Mouse (Mus musculus): ENCODE measurements around the gene Ldha. TPM values are rescaled to one million over a fixed set of nuclear protein-coding genes. Genes with fewer than 3 reads are reported as not detected.
"Not testable (repeated sequence)": the region's sequence is repeated elsewhere in the genome, so short reads cannot be mapped to it uniquely, and the experiment has no call there.

The Ldha gene
- polyA plus RNA-seq, 1 experiment = 392 TPM

DNA sequence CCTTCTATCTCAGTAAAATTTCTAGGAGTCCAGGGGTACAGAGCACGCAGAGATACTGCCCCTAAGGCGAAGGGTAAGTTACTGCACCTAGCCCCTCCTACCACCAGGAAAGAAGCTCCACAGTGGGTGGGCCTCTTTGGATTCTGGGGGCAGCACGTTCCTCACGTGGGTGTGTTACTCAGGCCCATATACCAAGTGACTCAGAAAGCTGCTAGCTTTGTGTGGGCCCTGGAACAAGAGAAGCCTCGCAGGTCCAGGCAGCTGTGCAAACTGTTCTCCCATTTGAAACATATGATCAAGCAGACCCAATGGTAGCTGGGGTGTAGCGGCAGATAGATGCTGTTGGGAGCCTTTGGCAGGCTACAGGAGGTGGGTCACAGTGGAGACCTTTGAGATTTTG is 17.8 kb downstream of the Ldha start:
- no peak for TF ChIP-seq POLR2A (IDR thresholded peaks at IDR 0.05; ENCODE audit: extremely low read depth, insufficient read depth, low read length)
- TF ChIP-seq CTCF (IDR thresholded peaks at IDR 0.05; ENCODE audit: extremely low read depth, insufficient read depth, low read length) = no peak
- Histone ChIP-seq H3K27ac (ENCODE audit: insufficient read depth, low read length) (no peak overlapping the region), H3K4me1 (ENCODE audit: control insufficient read depth, insufficient read depth, low read length) (no peaks in the 10 kb centered on the region), H3K4me3 (ENCODE audit: insufficient read depth, low read length) (no peak overlapping the region)

DNA sequence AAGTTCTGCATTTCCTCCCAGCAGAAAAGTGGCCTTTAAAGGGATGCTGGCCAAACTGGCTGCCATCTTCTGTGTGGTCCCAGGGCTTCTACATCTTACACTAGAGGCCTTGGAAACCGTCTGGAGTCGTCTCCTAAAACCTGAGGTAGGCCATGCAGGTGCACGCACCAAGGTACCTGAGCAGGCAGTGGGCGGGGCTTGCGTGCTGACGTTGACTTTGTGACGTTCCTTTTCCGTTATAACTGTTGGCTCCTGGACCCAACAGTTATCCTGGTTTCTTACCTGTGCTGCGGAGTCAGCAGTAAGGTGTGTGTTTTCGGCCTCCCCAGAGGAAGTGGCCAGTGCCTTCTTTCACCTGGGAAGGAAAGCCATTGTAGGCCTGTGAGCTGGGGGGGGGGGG is 19.7 kb downstream of the Ldha start, which contains the start of gene Ldhc:
Gene Ldhc, plus strand, starts transcription at position 208 of the 400 bp plus-strand sequence.
- Histone ChIP-seq H3K27ac (ENCODE audit: insufficient read depth, low read length) (no peak within 1 kb of the TSS), H3K4me1 (ENCODE audit: control insufficient read depth, insufficient read depth, low read length) (no peaks in the 10 kb centered on the region), H3K4me3 (ENCODE audit: insufficient read depth, low read length) (no peak within 1 kb of the TSS)
- TF ChIP-seq CTCF (IDR thresholded peaks at IDR 0.05; ENCODE audit: extremely low read depth, insufficient read depth, low read length) = no peak

DNA sequence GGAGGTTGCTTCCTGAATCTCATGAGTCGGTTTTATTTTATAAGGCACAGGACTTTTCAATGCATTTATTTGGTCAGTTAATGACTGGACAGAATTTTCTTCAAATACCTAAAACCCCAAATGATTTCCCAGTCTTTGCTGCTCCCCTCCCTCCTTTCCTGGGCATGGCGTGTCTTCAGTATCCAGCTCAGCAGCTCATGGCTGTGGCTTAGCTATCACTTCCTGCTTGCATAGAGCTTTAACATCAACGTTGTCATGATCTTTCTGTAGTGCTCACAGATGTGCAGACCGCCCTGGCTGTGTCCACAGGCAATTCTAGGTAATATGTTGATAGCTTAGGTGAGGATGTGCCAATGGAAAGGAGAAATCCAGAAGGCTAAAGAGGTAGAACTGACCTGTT is 30.7 kb downstream of the Ldha start:
- no peaks in the 10 kb centered on the region for H3K4me1 ChIP-seq (ENCODE audit: control insufficient read depth, insufficient read depth, low read length)
- H3K4me3 ChIP-seq (ENCODE audit: insufficient read depth, low read length) = no peak overlapping the region
- TF ChIP-seq POLR2A (IDR thresholded peaks at IDR 0.05; ENCODE audit: extremely low read depth, insufficient read depth, low read length) = no peak
- no peak for TF ChIP-seq CTCF (IDR thresholded peaks at IDR 0.05; ENCODE audit: extremely low read depth, insufficient read depth, low read length)
- H3K27ac ChIP-seq (ENCODE audit: insufficient read depth, low read length) = no peak overlapping the region

- Histone ChIP-seq H3K4me1 (ENCODE audit: control insufficient read depth, insufficient read depth, low read length) (no peaks in the 10 kb centered on the region; the same call in 1 of the 2 replicates), H3K27ac (ENCODE audit: insufficient read depth, low read length) (no peak overlapping the region), H3K4me3 (ENCODE audit: insufficient read depth, low read length) (no peak overlapping the region)
- TF ChIP-seq CTCF (IDR thresholded peaks at IDR 0.05; ENCODE audit: extremely low read depth, insufficient read depth, low read length) = no peak
- TF ChIP-seq POLR2A (IDR thresholded peaks at IDR 0.05; ENCODE audit: extremely low read depth, insufficient read depth, low read length) = no peak
Measured at GRCm38 (mm10) chr7:46876841-46877240, 35.6 kb downstream of the Ldha start.

DNA sequence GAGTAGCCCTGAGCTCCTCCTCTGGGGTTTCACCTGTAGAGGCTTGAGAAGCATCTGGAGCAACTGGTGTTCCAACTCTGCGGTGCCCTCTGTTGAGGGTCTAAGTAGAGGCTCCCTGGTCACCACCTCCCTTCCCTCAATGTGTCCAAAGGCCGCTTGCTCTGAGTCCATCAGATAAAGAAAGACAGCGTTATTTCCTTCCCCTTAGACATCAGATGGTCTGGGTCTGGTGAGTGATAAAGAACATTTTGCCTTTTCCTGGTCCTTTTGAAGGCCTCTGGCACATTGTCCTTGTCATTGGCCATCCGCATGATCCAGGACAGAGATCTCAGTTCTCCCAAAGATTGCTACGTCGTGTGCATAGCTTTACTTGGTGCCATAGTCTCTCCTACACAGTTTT is 36.0 kb downstream of the Ldha start:
- TF ChIP-seq CTCF (IDR thresholded peaks at IDR 0.05; ENCODE audit: extremely low read depth, insufficient read depth, low read length) (no peak), POLR2A (IDR thresholded peaks at IDR 0.05; ENCODE audit: extremely low read depth, insufficient read depth, low read length) (no peak)
- Histone ChIP-seq H3K27ac (ENCODE audit: insufficient read depth, low read length) (no peak overlapping the region), H3K4me3 (ENCODE audit: insufficient read depth, low read length) (no peak overlapping the region), H3K4me1 (ENCODE audit: control insufficient read depth, insufficient read depth, low read length) (no peaks in the 10 kb centered on the region; the same call in 1 of the 2 replicates)

GRCm38 (mm10) chr7:46879851-46880250 is 38.6 kb downstream of the Ldha start:
- TF ChIP-seq CTCF (IDR thresholded peaks at IDR 0.05; ENCODE audit: extremely low read depth, insufficient read depth, low read length) (no peak), POLR2A (IDR thresholded peaks at IDR 0.05; ENCODE audit: extremely low read depth, insufficient read depth, low read length) (no peak)
- no peaks in the 10 kb centered on the region; the same call in 1 of the 2 replicates for H3K4me1 ChIP-seq (ENCODE audit: control insufficient read depth, insufficient read depth, low read length)
- no peak overlapping the region for H3K27ac ChIP-seq (ENCODE audit: insufficient read depth, low read length)
- no peak overlapping the region for H3K4me3 ChIP-seq (ENCODE audit: insufficient read depth, low read length)

DNA sequence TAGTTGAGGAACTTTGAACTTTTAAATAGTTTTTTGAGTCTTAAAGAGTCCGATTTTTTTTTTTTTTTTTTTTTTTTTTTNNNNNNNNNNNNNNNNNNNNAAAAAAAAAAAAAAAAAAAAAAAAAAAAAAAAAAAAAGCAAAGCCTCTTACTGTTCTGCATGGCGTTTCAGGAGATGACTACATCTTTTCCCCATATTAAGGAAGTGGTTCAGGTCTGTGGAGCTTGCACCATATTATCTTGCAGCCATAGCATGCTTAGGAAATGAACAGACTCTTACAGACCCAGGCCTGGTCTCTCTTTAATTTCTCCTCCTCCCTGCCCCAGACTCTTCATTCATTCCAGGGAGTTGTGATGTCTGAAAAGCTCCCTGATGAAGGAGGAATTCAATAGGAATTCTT is 39.7 kb downstream of the Ldha start:
- H3K4me1 ChIP-seq (ENCODE audit: control insufficient read depth, insufficient read depth, low read length) = no peaks in the 10 kb centered on the region; the same call in 1 of the 2 replicates
- TF ChIP-seq CTCF (IDR thresholded peaks at IDR 0.05; ENCODE audit: extremely low read depth, insufficient read depth, low read length) (no peak), POLR2A (IDR thresholded peaks at IDR 0.05; ENCODE audit: extremely low read depth, insufficient read depth, low read length) (no peak)
- no peak overlapping the region for H3K4me3 ChIP-seq (ENCODE audit: insufficient read depth, low read length)
- H3K27ac ChIP-seq (ENCODE audit: insufficient read depth, low read length) = no peak overlapping the region

GRCm38 (mm10) chr7:46881941-46882340 is 40.7 kb downstream of the Ldha start:
- H3K27ac ChIP-seq (ENCODE audit: insufficient read depth, low read length); H3K4me1 ChIP-seq (ENCODE audit: control insufficient read depth, insufficient read depth, low read length); H3K4me3 ChIP-seq (ENCODE audit: insufficient read depth, low read length): not testable (repeated sequence)

DNA sequence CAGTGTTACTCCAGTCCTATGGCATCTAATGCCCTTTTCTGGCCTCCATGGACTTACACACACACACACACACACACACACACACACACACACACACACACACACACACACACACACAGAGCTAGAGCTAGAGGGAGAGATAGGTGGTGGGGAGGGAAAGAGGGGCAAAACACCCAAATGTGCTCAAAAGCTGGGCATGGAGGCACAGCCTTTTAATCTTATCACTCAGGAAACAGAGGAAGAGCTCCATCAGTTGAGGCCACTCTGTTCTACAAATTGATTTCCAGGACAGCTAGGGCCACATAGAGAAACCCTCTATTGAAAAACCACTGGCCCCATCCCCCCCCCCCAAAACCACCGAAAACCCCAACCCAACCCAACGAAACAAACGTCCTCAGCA is 42.0 kb downstream of the Ldha start:
- H3K4me3 ChIP-seq (ENCODE audit: insufficient read depth, low read length) = no peak overlapping the region
- no peak for TF ChIP-seq CTCF (IDR thresholded peaks at IDR 0.05; ENCODE audit: extremely low read depth, insufficient read depth, low read length)
- TF ChIP-seq POLR2A (IDR thresholded peaks at IDR 0.05; ENCODE audit: extremely low read depth, insufficient read depth, low read length) = no peak
- no peak overlapping the region for H3K27ac ChIP-seq (ENCODE audit: insufficient read depth, low read length)
- no peaks in the 10 kb centered on the region for H3K4me1 ChIP-seq (ENCODE audit: control insufficient read depth, insufficient read depth, low read length)

GRCm38 (mm10) chr7:46895511-46895910 is 54.2 kb downstream of the Ldha start:
- no peak for TF ChIP-seq CTCF (IDR thresholded peaks at IDR 0.05; ENCODE audit: extremely low read depth, insufficient read depth, low read length)
- Histone ChIP-seq H3K4me3 (ENCODE audit: insufficient read depth, low read length) (no peak overlapping the region), H3K27ac (ENCODE audit: insufficient read depth, low read length) (no peak overlapping the region), H3K4me1 (ENCODE audit: control insufficient read depth, insufficient read depth, low read length) (no peaks in the 10 kb centered on the region)

DNA sequence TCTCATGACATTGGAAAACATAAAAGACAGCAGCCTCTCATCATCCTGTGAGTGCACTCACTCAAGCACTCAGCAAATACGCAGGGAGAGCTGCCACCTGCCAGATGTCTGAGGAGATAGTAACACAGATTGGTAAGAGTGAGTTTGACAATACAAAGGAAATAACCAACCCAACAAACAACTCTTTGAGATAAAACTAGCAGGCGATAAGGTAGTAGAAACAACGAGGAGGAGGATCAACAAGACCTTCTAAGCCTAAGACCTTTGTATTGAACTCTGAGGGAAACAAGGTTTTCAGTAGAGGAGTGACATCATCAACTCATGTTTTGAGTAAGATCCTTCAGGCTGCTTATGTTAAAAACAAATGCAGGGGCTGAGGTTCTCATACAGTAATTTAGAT is 58.1 kb downstream of the Ldha start:
- no peaks in the 10 kb centered on the region for H3K4me1 ChIP-seq (ENCODE audit: control insufficient read depth, insufficient read depth, low read length)
- no peak overlapping the region for H3K4me3 ChIP-seq (ENCODE audit: insufficient read depth, low read length)
- no peak overlapping the region for H3K27ac ChIP-seq (ENCODE audit: insufficient read depth, low read length)
- TF ChIP-seq POLR2A (IDR thresholded peaks at IDR 0.05; ENCODE audit: extremely low read depth, insufficient read depth, low read length) = no peak
- no peak for TF ChIP-seq CTCF (IDR thresholded peaks at IDR 0.05; ENCODE audit: extremely low read depth, insufficient read depth, low read length)

Other genes with a start within 250 kb of the Ldha start
- 44.9 and 46.8 TPM in 2 replicates for gene Sergef, start 201.7 kb upstream of the Ldha start, polyA plus RNA-seq (2012; rRNA removed)
- 0.09 and 0.19 TPM in 2 replicates for gene Tph1, start 168.9 kb upstream of the Ldha start, polyA plus RNA-seq (2012; rRNA removed)
- 7.1 and 7.7 TPM in 2 replicates for gene Saal1, start 130.8 kb upstream of the Ldha start, polyA plus RNA-seq (2012; rRNA removed)
- gene Saa3, start 125.8 kb upstream of the Ldha start, polyA plus RNA-seq (2012; rRNA removed) = not detected in 2 replicates
- not detected in 2 replicates for gene Saa4, start 108.9 kb upstream of the Ldha start, polyA plus RNA-seq (2012; rRNA removed)
- 0.04 TPM in 1 of 2 replicates, not detected in the other for gene Saa1, start 98.5 kb upstream of the Ldha start, polyA plus RNA-seq (2012; rRNA removed)
- gene Saa2, start 89.7 kb upstream of the Ldha start, polyA plus RNA-seq (2012; rRNA removed) = not detected in 2 replicates
- 16.7 and 17.1 TPM in 2 replicates for gene Hps5, start 45.4 kb upstream of the Ldha start, polyA plus RNA-seq (2012; rRNA removed)
- 30.1 TPM in 2 replicates for gene Gtf2h1, start 45.4 kb upstream of the Ldha start, polyA plus RNA-seq (2012; rRNA removed)
- gene Ldhc, start 19.7 kb downstream of the Ldha start, polyA plus RNA-seq (2012; rRNA removed) = 0.08 TPM in 1 of 2 replicates, not detected in the other
- gene Tsg101, start 78.5 kb downstream of the Ldha start, polyA plus RNA-seq (2012; rRNA removed) = 61.9 and 67.3 TPM in 2 replicates
- 7.1 and 7.8 TPM in 2 replicates for gene Uevld, start 117.1 kb downstream of the Ldha start, polyA plus RNA-seq (2012; rRNA removed)
- not detected in 2 replicates for gene Gm9999, start 142.1 kb downstream of the Ldha start, polyA plus RNA-seq (2012; rRNA removed)
- 6.8 and 7.2 TPM in 2 replicates for gene Spty2d1, start 166.9 kb downstream of the Ldha start, polyA plus RNA-seq (2012; rRNA removed)
- 22.5 and 22.6 TPM in 2 replicates for gene Tmem86a, start 209.1 kb downstream of the Ldha start, polyA plus RNA-seq (2012; rRNA removed)